Mouse (Mus musculus): ENCODE data around the gene Sys1.

Sys1 gene

DNA sequence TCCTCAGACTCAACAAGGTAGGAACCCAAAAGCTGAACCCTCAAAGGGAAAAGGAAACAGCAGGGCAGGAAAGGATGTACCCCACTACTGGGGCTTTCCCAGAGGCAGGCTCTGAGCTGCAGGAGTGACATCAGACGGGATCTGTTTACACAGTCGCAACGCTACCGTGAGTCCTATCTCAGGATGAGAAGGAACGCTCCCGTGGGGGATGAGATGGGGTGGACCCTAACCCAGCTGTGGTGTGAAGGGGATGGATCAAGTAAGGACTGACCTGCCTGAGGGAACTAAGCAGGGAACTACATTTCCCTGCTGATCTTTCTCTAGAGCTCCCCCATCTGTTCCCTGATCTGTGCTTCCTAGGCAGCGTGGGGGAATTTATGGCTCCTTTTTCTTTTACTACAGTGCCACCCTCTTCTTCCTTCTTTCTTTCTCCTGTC, at the start of gene Sys1:
Gene Sys1, plus strand, starts transcription at position 101 of the 437 bp plus-strand sequence.
- no peak for DNase-seq

GRCm38 (mm10) chr2:164407708-164408107, 49.1 kb upstream of the Sys1 start:
- no peak for DNase-seq

GRCm38 (mm10) chr2:164414167-164414566, 42.6 kb upstream of the Sys1 start:
- DNase-seq = no peak

DNA sequence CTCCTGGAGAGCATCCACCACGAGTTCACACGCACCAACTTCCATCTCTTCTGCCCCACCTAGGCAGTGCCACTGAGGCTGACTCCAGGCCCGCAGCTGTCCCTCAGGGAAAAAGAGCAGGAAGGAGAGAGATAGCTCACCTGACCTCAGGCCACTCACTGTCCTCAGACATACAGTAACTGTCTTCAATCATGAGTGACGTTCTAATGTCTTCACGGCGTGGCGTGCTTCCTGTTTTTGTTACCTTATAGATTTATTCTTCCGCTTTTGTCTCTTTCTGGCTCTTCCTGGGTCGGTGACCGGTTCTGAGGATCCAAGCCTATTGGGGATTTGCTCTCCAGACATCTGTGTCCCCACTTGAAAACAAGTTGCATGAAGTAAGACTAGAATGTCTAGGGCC, 42.2 kb upstream of the Sys1 start:
- no peak for DNase-seq

- no peak for DNase-seq
Measured at GRCm38 (mm10) chr2:164417198-164417597, 39.6 kb upstream of the Sys1 start.

DNA sequence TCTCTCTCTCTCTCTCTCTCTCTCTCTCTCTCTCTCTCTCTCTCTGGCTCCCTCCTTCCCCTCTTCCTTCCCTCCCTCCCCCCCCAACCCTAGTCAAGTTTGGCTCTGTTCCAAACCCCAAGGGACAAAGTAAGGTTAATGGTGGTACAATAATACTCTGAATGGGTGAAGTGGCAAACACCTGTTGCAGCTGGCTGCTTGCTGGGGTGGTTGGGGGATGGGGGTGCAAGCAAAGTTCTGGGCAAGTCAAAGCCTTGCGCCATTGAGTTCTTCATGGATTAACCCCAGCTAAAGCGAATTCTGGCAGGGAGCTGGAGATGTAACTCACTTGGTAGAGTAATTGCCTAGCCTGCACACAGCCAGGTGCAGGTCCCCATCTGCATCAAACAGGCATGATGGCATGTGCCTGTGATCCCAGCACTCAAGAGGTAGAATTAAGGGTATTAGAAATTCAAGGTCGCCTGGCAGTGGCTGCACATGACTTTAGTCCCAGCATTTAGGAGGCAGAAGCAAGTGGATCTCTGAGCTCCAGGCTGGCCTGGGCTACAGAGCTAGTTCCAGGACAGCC, 38.4 kb upstream of the Sys1 start:
- no peak for DNase-seq

DNA sequence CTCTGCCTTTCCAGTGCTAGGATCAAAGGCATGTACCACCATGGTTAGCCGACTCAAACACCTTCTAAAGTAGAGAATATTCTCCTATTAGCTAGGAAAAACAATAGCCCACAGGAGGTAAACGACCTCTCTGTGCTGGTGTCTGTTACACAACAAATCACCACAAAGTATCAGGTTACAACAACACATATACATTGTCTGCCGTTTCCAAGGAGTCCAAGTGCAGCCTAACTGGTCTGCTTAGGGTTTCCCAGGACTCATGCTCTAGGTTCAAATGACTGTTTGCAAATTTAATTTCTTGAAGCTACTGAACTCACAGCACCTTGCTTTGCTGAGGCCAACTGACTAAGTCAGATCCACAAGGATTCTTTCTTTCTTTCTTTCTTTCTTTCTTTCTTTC, 37.3 kb upstream of the Sys1 start:
- DNase-seq = no peak

- DNase-seq = no peak
Measured at GRCm38 (mm10) chr2:164421306-164421705, 35.5 kb upstream of the Sys1 start.

DNA sequence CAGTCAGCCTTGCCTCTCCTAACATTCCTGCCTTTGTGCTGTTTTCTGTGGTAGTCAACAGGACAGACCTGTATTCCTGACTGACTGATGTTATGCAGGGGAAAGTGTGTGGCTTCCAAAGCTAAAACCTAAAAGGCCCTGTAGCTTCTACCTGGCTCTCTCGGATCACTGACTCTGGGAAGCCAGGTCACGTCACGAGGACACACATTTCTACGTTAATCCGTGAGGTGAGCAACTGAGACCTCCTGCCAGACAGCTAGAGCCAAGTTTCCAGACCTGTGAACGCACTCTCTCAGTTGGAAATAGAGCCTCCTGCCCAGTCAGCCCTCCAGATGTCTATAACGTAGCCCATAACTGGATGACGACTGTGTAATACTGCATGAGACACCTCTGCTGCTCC, 34.8 kb upstream of the Sys1 start:
- no peak for DNase-seq

DNA sequence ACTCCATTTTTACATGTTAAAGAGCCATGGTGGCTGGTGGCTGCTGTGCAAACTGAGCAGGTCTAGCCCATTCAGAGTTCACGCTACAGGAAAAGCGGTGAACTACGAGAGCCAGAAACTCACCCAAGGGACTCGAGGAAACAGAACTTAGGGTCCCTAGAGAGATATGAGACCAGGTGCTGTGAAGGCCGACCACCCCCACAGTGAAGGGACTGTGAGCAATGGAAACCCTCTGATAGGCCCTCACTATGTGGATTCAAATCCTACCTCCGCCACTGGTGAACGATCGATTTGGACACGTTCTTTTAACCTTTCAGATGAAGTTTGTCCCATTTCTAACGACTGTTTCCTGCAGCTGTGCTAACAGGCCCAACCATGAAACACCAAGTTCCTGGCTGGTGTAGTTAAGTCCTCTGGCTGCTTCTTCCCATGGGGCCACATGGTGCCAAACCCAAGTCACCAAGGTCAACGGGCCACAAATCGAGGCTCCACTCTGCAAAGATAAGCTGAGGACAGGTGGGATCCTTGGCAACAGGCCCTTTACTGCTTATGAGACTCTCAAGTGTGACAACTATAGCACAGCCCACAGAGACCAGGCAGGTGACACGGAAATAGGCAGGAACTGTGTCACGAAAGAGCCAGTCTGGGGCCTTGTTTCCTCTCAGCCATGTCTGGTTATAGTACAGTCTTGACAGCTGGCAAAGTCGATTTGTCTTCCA, 33.9 kb upstream of the Sys1 start:
- peak in 1 of 2 experiments; percentile 30 for DNase-seq

- DNase-seq = no peak
Measured at GRCm38 (mm10) chr2:164423464-164423863, 33.3 kb upstream of the Sys1 start.

DNA sequence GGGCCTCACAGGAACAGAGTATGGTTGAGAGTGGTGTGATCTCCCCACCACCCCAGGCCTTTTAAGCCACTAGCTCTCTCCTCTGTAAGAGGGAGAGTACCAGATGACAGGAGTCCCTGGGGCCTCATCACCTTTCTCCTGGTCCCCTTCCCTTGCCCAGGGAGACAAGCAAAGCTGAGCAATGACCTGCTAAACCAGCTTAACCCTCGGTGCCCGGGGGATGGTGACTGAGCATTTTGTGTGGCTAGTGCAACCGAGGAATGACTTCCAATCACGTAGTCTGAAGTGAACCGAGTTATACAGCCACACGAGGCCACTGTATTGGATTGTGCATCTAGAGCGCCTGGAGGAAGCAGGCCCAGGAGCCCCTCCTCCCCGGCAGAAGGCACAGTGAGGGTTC, 32.4 kb upstream of the Sys1 start:
- DNase-seq = no peak

DNA sequence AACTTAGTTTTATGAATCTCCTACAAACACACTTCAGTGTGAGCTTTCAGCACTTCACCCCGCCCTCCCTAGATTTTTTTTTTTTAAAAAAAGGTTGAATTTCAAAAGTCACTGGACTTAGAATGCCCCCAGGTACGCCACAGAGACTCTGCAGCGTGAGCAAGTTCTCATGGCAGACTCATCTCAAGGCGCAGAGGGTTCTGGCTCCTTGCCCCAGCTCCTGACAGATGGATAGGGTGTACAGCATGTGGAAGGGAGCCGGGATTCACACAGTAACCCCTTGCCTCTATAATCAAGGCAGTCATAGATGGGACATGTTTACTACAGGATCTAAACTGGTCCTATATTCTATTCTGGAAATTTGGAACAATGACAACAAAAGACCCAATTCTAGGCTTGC, 31.4 kb upstream of the Sys1 start:
- DNase-seq = no peak

GRCm38 (mm10) chr2:164426121-164426520, 30.6 kb upstream of the Sys1 start:
- DNase-seq = no peak

DNA sequence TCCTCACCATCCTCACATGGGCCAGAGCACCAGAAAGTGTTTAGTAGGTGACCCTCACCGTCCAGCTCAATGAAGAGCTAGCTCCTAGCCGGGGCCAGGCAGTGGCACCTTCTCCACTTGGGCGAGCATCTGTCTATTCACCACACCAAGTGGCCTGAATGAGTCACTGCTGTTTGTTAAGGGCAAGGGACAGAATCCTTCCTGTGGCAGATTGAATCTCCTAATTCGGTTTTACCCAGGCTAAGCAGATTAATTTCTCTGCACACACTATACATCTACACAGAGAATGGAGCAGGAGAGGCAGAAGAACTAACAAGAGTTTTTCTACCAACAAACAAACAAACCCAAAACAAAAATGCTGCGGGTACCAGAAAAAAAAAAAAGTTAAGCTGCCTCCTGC, 29.8 kb upstream of the Sys1 start:
- no peak for DNase-seq

GRCm38 (mm10) chr2:164428451-164428850, 28.3 kb upstream of the Sys1 start:
- DNase-seq = no peak

GRCm38 (mm10) chr2:164429881-164430615, 26.7 kb upstream of the Sys1 start:
- DNase-seq = no peak

DNA sequence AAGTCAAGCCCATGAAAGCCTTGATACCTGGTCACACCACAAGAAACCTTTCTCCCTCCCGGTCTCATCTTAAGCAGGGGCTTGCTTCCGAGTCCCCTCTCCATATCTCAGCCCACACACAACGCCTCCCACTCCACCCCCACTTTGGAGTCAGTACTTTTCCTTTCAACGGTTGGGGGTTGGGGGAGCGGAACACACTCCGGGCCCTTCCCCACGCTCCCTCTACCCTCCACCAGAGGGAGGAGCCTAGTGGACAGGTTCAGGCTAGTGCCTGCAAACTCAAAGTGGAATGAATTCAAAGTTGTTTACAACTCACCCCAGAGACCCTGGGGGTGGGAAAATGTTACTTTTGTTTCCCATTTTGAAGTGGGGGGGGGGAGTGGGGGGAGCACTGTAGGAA, 26.1 kb upstream of the Sys1 start:
- no peak for DNase-seq

DNA sequence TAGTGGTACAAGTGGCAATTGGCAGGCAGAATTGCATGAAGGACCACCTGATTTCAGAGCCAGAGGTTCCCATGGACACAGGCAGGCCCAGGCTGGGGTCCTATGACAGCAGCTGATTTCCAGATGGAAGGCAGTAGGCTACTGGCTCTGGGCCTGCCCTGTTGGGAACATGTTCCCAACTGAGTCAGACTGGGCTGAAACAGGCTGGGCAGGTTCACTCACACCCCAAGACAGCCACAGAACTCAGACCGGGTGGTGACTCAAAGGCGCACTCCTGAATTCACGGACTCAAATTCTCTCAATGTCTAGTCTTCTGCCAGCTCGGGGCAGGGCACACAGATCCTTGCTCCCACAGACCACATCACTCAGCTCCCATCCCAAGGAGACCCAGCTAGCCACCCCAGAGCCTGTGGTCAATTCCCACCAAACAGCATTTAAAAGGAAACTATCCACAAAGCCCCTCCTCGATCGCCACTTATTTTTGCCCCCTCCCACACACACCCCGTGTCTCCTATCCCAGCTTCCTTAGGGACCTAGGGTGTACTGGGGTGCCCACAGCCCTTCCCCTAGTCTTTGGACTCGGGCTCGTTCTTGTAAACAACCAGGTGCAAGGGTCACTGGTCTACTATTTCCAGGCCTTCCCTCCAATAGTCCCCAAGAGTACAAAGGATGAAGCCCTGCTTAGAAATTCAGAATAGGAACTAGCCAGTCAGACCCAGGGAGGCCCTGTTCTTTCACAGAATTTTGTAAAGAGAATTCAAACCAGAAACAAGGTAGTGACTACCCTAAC, 24.9 kb upstream of the Sys1 start:
- DNase-seq = no peak

- DNase-seq = no peak
Measured at GRCm38 (mm10) chr2:164432541-164433191, 24.1 kb upstream of the Sys1 start.

DNA sequence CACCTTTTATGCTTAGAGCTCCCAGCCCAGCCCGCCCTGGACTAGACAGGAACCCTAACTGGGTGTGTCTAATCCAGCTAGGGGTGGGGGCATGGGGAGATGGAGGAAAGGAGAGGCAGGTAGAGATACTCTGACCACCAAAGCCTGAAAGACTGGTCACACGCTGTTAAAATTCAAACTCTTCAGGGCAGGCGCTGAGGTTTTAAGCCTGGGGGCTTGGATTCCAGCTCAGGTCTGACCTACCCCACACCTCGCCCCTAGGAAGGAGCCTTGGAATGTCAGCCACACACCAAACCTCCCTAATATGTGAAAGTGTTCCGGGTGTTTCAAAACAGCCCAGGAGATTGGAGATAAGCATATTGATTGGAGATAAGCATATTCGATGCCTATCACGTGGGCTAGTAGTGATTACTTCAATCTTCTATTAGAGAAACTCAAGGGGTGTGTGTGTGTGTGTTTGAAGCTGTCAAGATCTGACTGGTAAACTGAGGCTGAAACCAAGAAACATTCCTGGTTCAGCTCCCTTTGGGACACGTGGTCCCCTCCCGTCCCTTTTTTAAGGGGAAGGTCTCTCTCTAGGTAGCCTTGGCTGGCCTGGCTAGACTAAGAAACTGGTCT, 23.4 kb upstream of the Sys1 start:
- no peak for DNase-seq

GRCm38 (mm10) chr2:164434681-164435080, 22.1 kb upstream of the Sys1 start:
- DNase-seq = no peak
